Mouse (Mus musculus): ENCODE results near the gene Smpdl3a.

Smpdl3a gene

GRCm38 (mm10) chr10:57783289-57784130, 10.6 kb upstream of the Smpdl3a start:
- no peak for TF ChIP-seq CTCF (conservative IDR thresholded peaks at IDR 0.05; ENCODE audit: low read length)
- TF ChIP-seq POU5F1 (IDR thresholded peaks at IDR 0.05; ENCODE audit: borderline replicate concordance, low read length): no peak
- TF ChIP-seq NANOG (IDR thresholded peaks at IDR 0.05; ENCODE audit: borderline replicate concordance, low read length): no peak
- H3K4me1 ChIP-seq (replicated peaks; ENCODE audit: low read depth, low read length): peaks cover 14% of the 10 kb centered on the region
- H3K36me3 ChIP-seq (ENCODE audit: insufficient read depth, low read length): no peaks in the 10 kb centered on the region
- H3K9me3 ChIP-seq (ENCODE audit: low read length): no peaks in the 10 kb centered on the region
- H3K4me3 ChIP-seq (replicated peaks; ENCODE audit: low read length): no peak overlapping the region
- peaks cover 24% of the 10 kb centered on the region for H3K27me3 ChIP-seq (ENCODE audit: insufficient read depth, low read length)

- no peaks in the 10 kb centered on the region for H3K9me3 ChIP-seq (ENCODE audit: low read length)
- H3K4me1 ChIP-seq (replicated peaks; ENCODE audit: low read depth, low read length): peaks cover 14% of the 10 kb centered on the region
- H3K4me3 ChIP-seq (replicated peaks; ENCODE audit: low read length): no peak overlapping the region
- H3K27me3 ChIP-seq (ENCODE audit: insufficient read depth, low read length): peaks cover 24% of the 10 kb centered on the region
- TF ChIP-seq POU5F1 (IDR thresholded peaks at IDR 0.05; ENCODE audit: borderline replicate concordance, low read length) (no peak), NANOG (IDR thresholded peaks at IDR 0.05; ENCODE audit: borderline replicate concordance, low read length) (no peak), CTCF (conservative IDR thresholded peaks at IDR 0.05; ENCODE audit: low read length) (no peak)
- H3K36me3 ChIP-seq (ENCODE audit: insufficient read depth, low read length): no peaks in the 10 kb centered on the region
Measured at GRCm38 (mm10) chr10:57784131-57784875, 9.8 kb upstream of the Smpdl3a start.

- H3K36me3 ChIP-seq (ENCODE audit: insufficient read depth, low read length): no peaks in the 10 kb centered on the region
- peaks cover 14% of the 10 kb centered on the region for H3K4me1 ChIP-seq (replicated peaks; ENCODE audit: low read depth, low read length)
- H3K9me3 ChIP-seq (ENCODE audit: low read length): no peaks in the 10 kb centered on the region
- peaks cover 24% of the 10 kb centered on the region for H3K27me3 ChIP-seq (ENCODE audit: insufficient read depth, low read length)
- TF ChIP-seq NANOG (IDR thresholded peaks at IDR 0.05; ENCODE audit: borderline replicate concordance, low read length): no peak
- no peak for TF ChIP-seq CTCF (conservative IDR thresholded peaks at IDR 0.05; ENCODE audit: low read length)
- TF ChIP-seq POU5F1 (IDR thresholded peaks at IDR 0.05; ENCODE audit: borderline replicate concordance, low read length): no peak
- no peak within 1 kb of the TSS for H3K4me3 ChIP-seq (replicated peaks; ENCODE audit: low read length)
Measured at GRCm38 (mm10) chr10:57784876-57785150, 9.3 kb upstream of the Smpdl3a start, which contains the start of gene Fabp7. Fabp7 (plus strand) TSS chr10:57784881.

- TF ChIP-seq NANOG (IDR thresholded peaks at IDR 0.05; ENCODE audit: borderline replicate concordance, low read length): no peak
- TF ChIP-seq POU5F1 (IDR thresholded peaks at IDR 0.05; ENCODE audit: borderline replicate concordance, low read length): no peak
- TF ChIP-seq CTCF (conservative IDR thresholded peaks at IDR 0.05; ENCODE audit: low read length): no peak
- Histone ChIP-seq H3K27me3 (ENCODE audit: insufficient read depth, low read length) (peaks cover 24% of the 10 kb centered on the region), H3K9me3 (ENCODE audit: low read length) (no peaks in the 10 kb centered on the region), H3K36me3 (ENCODE audit: insufficient read depth, low read length) (no peaks in the 10 kb centered on the region), H3K4me3 (replicated peaks; ENCODE audit: low read length) (no peak overlapping the region), H3K4me1 (replicated peaks; ENCODE audit: low read depth, low read length) (peaks cover 14% of the 10 kb centered on the region)
Measured at GRCm38 (mm10) chr10:57785552-57785951, 8.6 kb upstream of the Smpdl3a start.

- Histone ChIP-seq H3K27me3 (ENCODE audit: insufficient read depth, low read length) (peaks cover 21% of the 10 kb centered on the region), H3K4me1 (replicated peaks; ENCODE audit: low read depth, low read length) (peaks cover 10% of the 10 kb centered on the region), H3K9me3 (ENCODE audit: low read length) (0 out of 2 replicates have a peak, but pooled peaks cover 5% of the 10 kb centered on the region), H3K4me3 (replicated peaks; ENCODE audit: low read length) (no peak overlapping the region), H3K36me3 (ENCODE audit: insufficient read depth, low read length) (no peaks in the 10 kb centered on the region)
- TF ChIP-seq NANOG (IDR thresholded peaks at IDR 0.05; ENCODE audit: borderline replicate concordance, low read length) (no peak), CTCF (conservative IDR thresholded peaks at IDR 0.05; ENCODE audit: low read length) (no peak), POU5F1 (IDR thresholded peaks at IDR 0.05; ENCODE audit: borderline replicate concordance, low read length) (no peak)
Measured at GRCm38 (mm10) chr10:57792957-57793356, 1.2 kb upstream of the Smpdl3a start.

- H3K4me1 ChIP-seq (replicated peaks; ENCODE audit: low read depth, low read length): peaks cover 10% of the 10 kb centered on the region
Measured at GRCm38 (mm10) chr10:57794491-57795461, 641 bp downstream of the Smpdl3a start.

GRCm38 (mm10) chr10:57795542-57795941, 1.4 kb downstream of the Smpdl3a start:
- peaks cover 22% of the 10 kb centered on the region for H3K27me3 ChIP-seq (ENCODE audit: insufficient read depth, low read length)
- TF ChIP-seq POU5F1 (IDR thresholded peaks at IDR 0.05; ENCODE audit: borderline replicate concordance, low read length) (no peak), NANOG (IDR thresholded peaks at IDR 0.05; ENCODE audit: borderline replicate concordance, low read length) (no peak), CTCF (conservative IDR thresholded peaks at IDR 0.05; ENCODE audit: low read length) (no peak)
- H3K9me3 ChIP-seq (ENCODE audit: low read length): 0 out of 2 replicates have a peak, but pooled peaks cover 5% of the 10 kb centered on the region
- no peaks in the 10 kb centered on the region for H3K36me3 ChIP-seq (ENCODE audit: insufficient read depth, low read length)
- peak overlapping the region; percentile 78; the same call in 1 of the 2 replicates for H3K4me3 ChIP-seq (replicated peaks; ENCODE audit: low read length)
- H3K4me1 ChIP-seq (replicated peaks; ENCODE audit: low read depth, low read length): peaks cover 10% of the 10 kb centered on the region

More at GRCm38 (mm10) chr10:57794491-57795461, 641 bp downstream of the Smpdl3a start:
- Histone ChIP-seq H3K27me3 (ENCODE audit: insufficient read depth, low read length) (peaks cover 22% of the 10 kb centered on the region), H3K4me3 (replicated peaks; ENCODE audit: low read length) (peak overlapping the region; percentile 78), H3K9me3 (ENCODE audit: low read length) (0 out of 2 replicates have a peak, but pooled peaks cover 5% of the 10 kb centered on the region), H3K36me3 (ENCODE audit: insufficient read depth, low read length) (no peaks in the 10 kb centered on the region)
- TF ChIP-seq CTCF (conservative IDR thresholded peaks at IDR 0.05; ENCODE audit: low read length): no peak
- TF ChIP-seq POU5F1 (IDR thresholded peaks at IDR 0.05; ENCODE audit: borderline replicate concordance, low read length): no peak
- TF ChIP-seq NANOG (IDR thresholded peaks at IDR 0.05; ENCODE audit: borderline replicate concordance, low read length): no peak
